Mouse (Mus musculus) adrenal gland, postnatal 14 days (tissue): ENCODE measurements around the gene Klhdc7a. TPM values are rescaled to one million over a fixed set of nuclear protein-coding genes. Genes with fewer than 3 reads are reported as not detected.
A peak's percentile ranks its signal among the peaks of the same experiment; 100 is the strongest.

ENCODE experiments used
- DNase-seq: peaks from one replicate; pipeline ENCODE4 v3.0.0; 2021; ENCODE audit warnings: mixed read lengths
- microRNA-seq, 2 experiments: library from miRNA; unstranded; fragments of <30 nt; microRNA quantifications; one replicate each; pipeline ENCODE4 v1.2.0; 2021
- total RNA-seq: library from RNA; stranded (reverse); gene quantifications from 2 replicates; pipeline ENCODE4 v1.2.3, GENCODE M21; 2021

The Klhdc7a gene
- total RNA-seq, 1 experiment from 2014 or later = 18.8 TPM

- peak; percentile 50 for DNase-seq
Observed at GRCm38 (mm10) chr4:139960724-139961315, 7.0 kb downstream of the Klhdc7a start.

- peak; percentile 24 for DNase-seq
Observed at GRCm38 (mm10) chr4:139960086-139960713, 7.6 kb downstream of the Klhdc7a start.

GRCm38 (mm10) chr4:139959188-139959587 is 8.6 kb downstream of the Klhdc7a start:
- DNase-seq = no peak

- DNase-seq = no peak
Observed at GRCm38 (mm10) chr4:139950876-139951485, 16.8 kb downstream of the Klhdc7a start.

GRCm38 (mm10) chr4:139950431-139950848 is 17.4 kb downstream of the Klhdc7a start:
- peak; percentile 61 for DNase-seq

GRCm38 (mm10) chr4:139948591-139948990 is 19.2 kb downstream of the Klhdc7a start:
- no peak for DNase-seq

- DNase-seq = no peak
Observed at GRCm38 (mm10) chr4:139947341-139947740, 20.5 kb downstream of the Klhdc7a start.

GRCm38 (mm10) chr4:139941831-139942230 is 26.0 kb downstream of the Klhdc7a start:
- peak; percentile 1 for DNase-seq

GRCm38 (mm10) chr4:139935557-139935956 is 32.3 kb downstream of the Klhdc7a start:
- DNase-seq = peak; percentile 3

- DNase-seq = peak; percentile 68
Observed at GRCm38 (mm10) chr4:139932970-139933801, 34.6 kb downstream of the Klhdc7a start.

- peak; percentile 10 for DNase-seq
Observed at GRCm38 (mm10) chr4:139931790-139932510, 35.9 kb downstream of the Klhdc7a start.

GRCm38 (mm10) chr4:139930885-139931284 is 36.9 kb downstream of the Klhdc7a start:
- no peak for DNase-seq

GRCm38 (mm10) chr4:139926161-139926561 is 41.7 kb downstream of the Klhdc7a start:
- no peak for DNase-seq

- peak; percentile 4 for DNase-seq
Observed at GRCm38 (mm10) chr4:139925275-139926160, 42.3 kb downstream of the Klhdc7a start.

GRCm38 (mm10) chr4:139916731-139917130 is 51.1 kb downstream of the Klhdc7a start:
- DNase-seq = peak; percentile 54

Small RNAs within 50 kb of the gene (microRNA-seq; reads per million reads assigned to microRNA genes)
- gene Mir2139 = 0 to 0.43 reads per million in 2 experiments

Other genes with a start within 250 kb of the Klhdc7a start
- not detected in 2 replicates for gene Pax7, start 134.5 kb downstream of the Klhdc7a start, total RNA-seq